Comparison of ENCODE assay signal across 21 mouse cellular contexts in the genomic region with DNA sequence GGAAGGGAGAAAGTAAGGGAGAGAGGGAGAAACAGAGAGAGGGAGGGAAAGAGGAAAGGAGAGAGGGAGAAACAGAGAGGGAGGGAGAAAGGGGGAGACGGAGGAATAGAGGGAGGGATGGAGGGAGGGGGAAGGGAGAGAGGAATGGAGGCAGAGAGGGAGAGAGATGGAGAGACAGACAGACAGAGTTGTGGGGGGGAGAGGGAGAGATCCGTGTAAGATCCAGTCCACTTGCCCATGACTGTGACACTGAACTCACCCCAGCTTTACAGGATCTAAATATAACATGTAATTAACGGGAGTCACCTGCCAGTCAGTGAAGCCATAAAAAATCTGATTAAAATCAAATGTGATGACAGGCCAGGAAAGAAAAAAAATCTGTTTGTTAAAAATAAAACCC.
"Had no signal": no experiment of that assay in that cellular context is flagged by ENCODE, and none has a peak within 500 bp of the region (broad histone marks: within the 10 kb centered on the region; RNA-seq: fewer than 3 reads in every experiment).

No protein-coding gene starts in this region.

- H3K27me3 ChIP-seq: heart, embryonic 13.5 days; heart, embryonic 15.5 days; hindbrain, embryonic 13.5 days; hindbrain, embryonic 15.5 days; liver, embryonic 13.5 days had no signal

- H3K36me3 ChIP-seq: heart, embryonic 13.5 days; heart, embryonic 15.5 days; hindbrain, embryonic 13.5 days; hindbrain, embryonic 15.5 days; liver, embryonic 13.5 days had no signal

- DNase-seq: gastrocnemius, adult 2 months; gastrocnemius, postnatal 10 days; gastrocnemius, postnatal 25 days; heart, adult 2 months; heart, postnatal 14 days; heart, postnatal 36 days; kidney, adult 11 months; kidney, postnatal 25 days; layer of hippocampus, adult 9-11 months; layer of hippocampus, postnatal 36 days; left cerebral cortex, postnatal 4 days; liver; liver, embryonic 13.5 days had no signal

- H3K4me2 ChIP-seq: heart, embryonic 11.5 days; heart, embryonic 13.5 days; heart, embryonic 15.5 days; hindbrain, embryonic 13.5 days; hindbrain, embryonic 15.5 days; liver, embryonic 11.5 days; liver, embryonic 13.5 days had no signal

- H3K9me3 ChIP-seq: heart, embryonic 13.5 days; heart, embryonic 15.5 days; hindbrain, embryonic 13.5 days; hindbrain, embryonic 15.5 days; liver, embryonic 13.5 days had no signal

- H3K27ac ChIP-seq: gastrocnemius, adult 2 months; heart, adult 2 months; heart, embryonic 13.5 days; heart, embryonic 15.5 days; hindbrain, embryonic 13.5 days; hindbrain, embryonic 15.5 days; hindbrain, postnatal 0 days; liver, embryonic 13.5 days had no signal

- H3K4me3 ChIP-seq: gastrocnemius, adult 2 months; heart, adult 2 months; heart, embryonic 13.5 days; heart, embryonic 15.5 days; hindbrain, embryonic 13.5 days; hindbrain, embryonic 15.5 days; liver, embryonic 13.5 days had no signal

- H3K9ac ChIP-seq: heart, embryonic 13.5 days; heart, embryonic 15.5 days; hindbrain, embryonic 13.5 days; hindbrain, embryonic 15.5 days; liver, embryonic 13.5 days had no signal

- H3K4me1 ChIP-seq: heart, embryonic 15.5 days; hindbrain, embryonic 15.5 days; liver, embryonic 13.5 days had no signal

- ATAC-seq: hindbrain, postnatal 0 days; intestine, embryonic 16.5 days had no signal
